Mouse (Mus musculus): ENCODE measurements around the gene Ptprk. TPM values are rescaled to one million over a fixed set of nuclear protein-coding genes. Genes with fewer than 3 reads are reported as not detected.
A peak's percentile ranks its signal among the peaks of the same experiment; 100 is the strongest.

Ptprk gene
- polyA plus RNA-seq, 1 experiment from 2014 or later, result 3.7 TPM

DNA sequence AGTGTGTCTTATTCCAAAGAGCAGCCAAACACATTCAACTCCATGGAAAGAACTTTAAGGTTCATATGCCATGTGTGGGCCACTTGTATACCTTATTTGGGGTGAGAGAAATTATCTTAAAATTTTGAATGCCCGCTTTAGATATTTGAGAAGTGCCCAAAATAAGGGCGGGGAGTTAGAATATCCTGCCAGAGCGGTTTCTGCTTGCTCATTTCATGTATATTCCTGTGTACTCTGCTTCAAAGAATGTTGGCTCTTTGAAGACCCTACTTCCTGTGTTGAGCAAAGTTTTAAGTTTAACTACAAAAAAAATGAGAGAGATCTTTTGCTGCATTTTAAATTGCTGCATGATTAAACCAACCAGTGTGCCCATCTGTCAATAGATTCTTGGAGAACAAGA lies 492.8 kb downstream of the Ptprk start:
- no peaks in the 10 kb centered on the region for H3K36me3 ChIP-seq
- H3K4me3 ChIP-seq (replicated peaks), result no peak overlapping the region
- H3K27me3 ChIP-seq, result no peaks in the 10 kb centered on the region
- ATAC-seq (ENCODE audit: low read depth) (no peak), DNase-seq (no peak)
- peaks cover 29% of the 10 kb centered on the region for H3K4me1 ChIP-seq (replicated peaks)
- H3K9me3 ChIP-seq (replicated peaks), result no peaks in the 10 kb centered on the region
- 58% methylated on average over 3 of the region's 3 CpGs for WGBS (ENCODE audit: insufficient replicate concordance)
- no peak overlapping the region for H3K9ac ChIP-seq
- no peak overlapping the region for H3K4me2 ChIP-seq
- H3K27ac ChIP-seq, result 0 out of 2 replicates have a peak overlapping the region, but pooled peaks have one; percentile 43

DNA sequence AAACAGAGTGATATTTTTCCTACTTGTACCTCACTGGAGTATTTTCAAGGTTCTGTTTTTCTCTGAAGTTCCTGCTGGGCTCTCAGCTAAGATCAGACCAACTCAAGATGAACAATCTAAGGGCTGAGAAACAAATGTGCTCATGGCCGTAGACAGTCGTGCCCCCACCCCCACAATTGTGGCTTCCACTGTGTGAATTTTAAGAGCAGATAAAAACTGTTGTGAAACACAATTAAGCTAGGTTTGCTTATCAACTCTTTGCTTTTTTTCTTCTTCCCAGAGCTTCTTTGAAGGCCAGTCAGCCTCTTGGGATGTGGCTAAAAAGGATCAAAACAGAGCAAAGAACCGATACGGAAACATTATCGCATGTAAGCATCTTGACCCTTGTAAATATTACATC lies 493.4 kb downstream of the Ptprk start:
- peaks cover 29% of the 10 kb centered on the region for H3K4me1 ChIP-seq (replicated peaks)
- H3K4me2 ChIP-seq, result no peak overlapping the region
- 16% methylated on average over 5 of the region's 5 CpGs for WGBS (ENCODE audit: insufficient replicate concordance)
- peak; percentile 9 for DNase-seq
- peak; percentile 25; the same call in 1 of the 2 replicates for ATAC-seq (ENCODE audit: low read depth)
- no peak overlapping the region for H3K9ac ChIP-seq
- H3K27me3 ChIP-seq, result no peaks in the 10 kb centered on the region
- no peaks in the 10 kb centered on the region for H3K9me3 ChIP-seq (replicated peaks)
- H3K4me3 ChIP-seq (replicated peaks), result no peak overlapping the region
- no peaks in the 10 kb centered on the region for H3K36me3 ChIP-seq
- H3K27ac ChIP-seq, result no peak overlapping the region; the same call in 1 of the 2 replicates

DNA sequence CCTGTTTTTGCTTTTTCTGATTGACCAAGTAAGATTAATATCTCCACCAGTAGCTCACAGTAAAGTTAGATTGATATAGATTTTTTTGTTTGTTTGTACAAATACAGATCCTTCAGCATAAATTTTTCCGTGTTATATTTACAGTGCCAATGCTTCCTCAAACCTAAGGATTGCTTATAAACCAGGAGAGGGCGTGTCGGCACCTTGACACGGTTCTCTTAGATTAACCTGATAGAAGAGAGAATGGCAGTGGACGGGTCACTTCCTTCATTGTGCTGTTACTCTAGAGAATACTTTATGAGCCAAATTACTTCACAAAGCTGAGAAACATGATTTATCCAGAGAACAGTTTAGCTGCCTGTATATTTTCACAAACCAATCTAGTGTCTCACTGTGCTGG lies 505.0 kb downstream of the Ptprk start:
- 59% methylated on average over 5 of the region's 5 CpGs for WGBS (ENCODE audit: insufficient replicate concordance)
- Histone ChIP-seq H3K4me1 (replicated peaks) (no peaks in the 10 kb centered on the region), H3K9me3 (replicated peaks) (no peaks in the 10 kb centered on the region), H3K9ac (no peak overlapping the region), H3K27ac (no peak overlapping the region), H3K4me3 (replicated peaks) (no peak overlapping the region), H3K4me2 (no peak overlapping the region), H3K36me3 (no peaks in the 10 kb centered on the region), H3K27me3 (no peaks in the 10 kb centered on the region)
- DNase-seq (no peak), ATAC-seq (ENCODE audit: low read depth) (no peak)

DNA sequence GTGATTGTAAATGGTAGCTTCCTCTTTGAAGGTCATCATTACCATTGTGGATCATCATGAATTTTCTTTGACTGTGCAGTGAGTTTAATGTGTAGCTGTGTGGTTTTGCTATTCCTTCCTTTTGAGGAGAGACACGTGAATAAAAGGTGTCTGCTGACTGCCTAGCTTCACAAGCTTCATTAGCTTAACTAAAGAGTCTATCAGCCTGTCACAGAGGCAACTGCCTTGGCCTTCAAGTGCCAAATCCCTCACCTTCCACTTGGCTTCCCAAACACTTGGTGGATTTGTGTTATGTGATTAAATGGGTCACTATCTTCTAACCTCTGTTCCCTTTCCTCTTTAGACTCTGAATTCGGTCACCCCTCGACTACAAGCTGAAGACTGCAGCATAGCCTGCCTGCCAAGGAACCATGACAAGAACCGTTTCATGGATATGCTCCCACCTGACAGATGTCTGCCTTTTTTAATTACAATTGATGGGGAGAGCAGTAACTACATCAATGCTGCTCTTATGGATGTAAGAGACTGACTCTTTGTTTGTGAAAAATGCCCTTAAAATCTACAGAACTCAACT lies 512.0 kb downstream of the Ptprk start:
- Histone ChIP-seq H3K36me3 (no peaks in the 10 kb centered on the region), H3K4me2 (no peak overlapping the region), H3K4me3 (replicated peaks) (no peak overlapping the region), H3K27me3 (no peaks in the 10 kb centered on the region), H3K9ac (no peak overlapping the region), H3K27ac (no peak overlapping the region), H3K9me3 (replicated peaks) (no peaks in the 10 kb centered on the region), H3K4me1 (replicated peaks) (peaks cover 17% of the 10 kb centered on the region)
- DNase-seq, result no peak
- ATAC-seq (ENCODE audit: low read depth), result no peak
- 63% methylated on average over 4 of the region's 4 CpGs for WGBS (ENCODE audit: insufficient replicate concordance)

DNA sequence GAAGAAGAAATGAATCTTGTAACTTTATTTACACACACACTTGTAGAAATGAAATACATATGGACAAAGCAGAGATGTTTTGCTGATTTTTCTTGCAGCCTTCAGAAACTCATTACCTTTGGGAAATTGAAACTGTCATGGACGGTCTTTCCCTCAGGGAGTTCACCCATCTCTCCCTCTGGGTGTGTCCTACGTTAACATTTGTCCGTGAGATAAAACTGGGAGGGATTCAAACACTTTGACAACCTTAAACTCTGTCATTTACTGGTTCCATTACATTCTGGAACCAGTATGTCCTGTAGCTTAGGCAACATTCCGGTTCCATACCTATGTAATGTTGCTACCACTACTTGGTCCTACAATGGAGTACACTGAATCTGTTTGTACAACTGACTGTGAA lies 513.8 kb downstream of the Ptprk start:
- WGBS (ENCODE audit: insufficient replicate concordance), result 43% methylated on average over 4 of the region's 4 CpGs
- ATAC-seq (ENCODE audit: low read depth) (peak; percentile 77), DNase-seq (no peak)

DNA sequence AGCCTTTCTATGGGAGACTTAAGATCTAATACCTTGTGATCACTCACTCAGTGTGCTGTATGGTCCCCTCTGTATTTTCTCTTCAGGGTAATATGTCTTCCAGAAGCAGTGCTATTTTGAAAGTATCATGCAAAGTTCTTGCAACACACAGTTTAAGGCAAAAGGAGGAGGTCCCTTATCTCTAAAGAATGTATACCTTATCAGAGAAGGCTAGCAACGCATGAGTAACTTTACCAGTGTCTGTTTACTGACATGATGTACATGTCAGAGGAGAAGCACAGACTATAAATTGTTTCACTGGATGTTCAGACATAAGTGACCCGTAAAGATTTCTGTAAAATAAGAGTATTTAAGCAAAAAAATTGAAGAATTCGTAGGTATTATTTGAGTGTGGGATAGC lies 516.2 kb downstream of the Ptprk start:
- H3K4me3 ChIP-seq (replicated peaks), result no peak overlapping the region

More for the DNA sequence above, 513.8 kb downstream of the Ptprk start:
- no peaks in the 10 kb centered on the region for H3K9me3 ChIP-seq (replicated peaks)
- H3K4me1 ChIP-seq (replicated peaks), result peaks cover 20% of the 10 kb centered on the region
- no peaks in the 10 kb centered on the region for H3K36me3 ChIP-seq
- no peak overlapping the region for H3K4me3 ChIP-seq (replicated peaks)
- H3K27me3 ChIP-seq, result no peaks in the 10 kb centered on the region
- no peak overlapping the region for H3K4me2 ChIP-seq
- H3K27ac ChIP-seq, result no peak overlapping the region
- H3K9ac ChIP-seq, result no peak overlapping the region

DNA sequence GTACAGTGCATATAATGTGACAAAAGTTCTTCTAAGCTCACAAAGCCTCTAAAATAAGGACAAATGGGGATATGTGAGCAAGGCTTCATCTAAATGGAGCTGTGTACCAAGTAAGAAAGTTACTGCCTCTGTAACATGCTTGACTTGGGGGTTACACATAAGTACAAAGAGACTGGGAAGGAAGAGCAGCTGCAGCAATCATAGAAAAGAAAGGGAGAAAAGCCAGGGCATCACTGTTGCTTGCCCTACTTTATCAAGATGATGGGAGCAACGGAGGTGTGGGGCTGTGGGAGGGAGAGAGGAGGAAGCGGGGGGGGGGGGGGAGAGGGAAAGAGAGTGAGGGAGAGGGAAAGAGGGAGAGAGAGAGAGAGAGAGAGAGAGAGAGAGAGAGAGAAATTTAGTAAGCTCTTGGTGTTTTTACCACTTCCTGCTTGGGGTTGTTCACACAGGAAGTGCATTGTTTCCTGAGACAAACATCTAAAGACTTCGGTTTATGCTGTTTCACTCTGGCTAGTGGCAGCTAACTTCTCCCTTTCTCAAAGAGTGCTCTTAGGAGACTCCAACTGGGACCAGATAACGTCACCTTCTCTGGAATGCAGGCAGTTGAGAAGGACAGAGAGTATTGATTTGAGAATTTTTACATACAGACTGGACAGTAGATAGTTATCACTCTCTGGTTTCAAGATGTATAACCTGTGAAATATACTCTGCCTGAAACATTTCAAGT lies 519.1 kb downstream of the Ptprk start:
- H3K4me2 ChIP-seq, result no peak overlapping the region
- H3K4me1 ChIP-seq (replicated peaks), result peaks cover 13% of the 10 kb centered on the region
- H3K9me3 ChIP-seq (replicated peaks), result no peaks in the 10 kb centered on the region
- H3K4me3 ChIP-seq (replicated peaks), result no peak overlapping the region
- WGBS (ENCODE audit: insufficient replicate concordance), result 15% methylated on average over 3 of the region's 4 CpGs
- H3K36me3 ChIP-seq, result no peaks in the 10 kb centered on the region
- no peak overlapping the region for H3K9ac ChIP-seq
- no peak for DNase-seq
- H3K27ac ChIP-seq, result no peak overlapping the region
- no peaks in the 10 kb centered on the region for H3K27me3 ChIP-seq
- ATAC-seq (ENCODE audit: low read depth), result peak; percentile 37; the same call in 1 of the 2 replicates

More for the DNA sequence above, 516.2 kb downstream of the Ptprk start:
- Histone ChIP-seq H3K36me3 (no peaks in the 10 kb centered on the region), H3K9ac (no peak overlapping the region), H3K27ac (no peak overlapping the region), H3K9me3 (replicated peaks) (no peaks in the 10 kb centered on the region), H3K4me2 (no peak overlapping the region), H3K27me3 (no peaks in the 10 kb centered on the region), H3K4me1 (replicated peaks) (peaks cover 21% of the 10 kb centered on the region)
- peak; percentile 74 for ATAC-seq (ENCODE audit: low read depth)
- no peak for DNase-seq
- 34% methylated on average over 3 of the region's 3 CpGs for WGBS (ENCODE audit: insufficient replicate concordance)

DNA sequence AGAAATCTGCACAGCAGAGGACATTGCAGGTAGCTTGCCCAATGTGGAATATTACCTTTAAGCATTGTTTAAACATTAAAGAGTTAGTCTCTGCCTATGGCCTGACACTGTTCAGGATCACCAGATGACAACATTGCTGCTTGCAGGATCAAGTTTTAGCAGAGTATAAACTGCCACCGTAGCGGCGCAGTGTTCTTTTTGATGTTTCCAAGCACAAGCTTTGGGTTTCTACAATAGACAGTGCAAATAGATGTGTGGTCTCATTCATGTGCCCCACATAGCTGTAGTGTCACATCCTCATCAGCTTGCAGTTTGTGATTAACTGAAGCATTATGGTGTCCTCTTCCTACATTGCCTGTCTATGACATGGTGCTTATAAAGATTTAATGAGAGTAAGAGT lies 522.3 kb downstream of the Ptprk start:
- Histone ChIP-seq H3K27ac (no peak overlapping the region), H3K4me3 (replicated peaks) (no peak overlapping the region), H3K9ac (no peak overlapping the region), H3K4me2 (no peak overlapping the region), H3K27me3 (no peaks in the 10 kb centered on the region), H3K9me3 (replicated peaks) (no peaks in the 10 kb centered on the region), H3K36me3 (no peaks in the 10 kb centered on the region), H3K4me1 (replicated peaks) (0 out of 2 replicates have a peak, but pooled peaks cover 4% of the 10 kb centered on the region)
- ATAC-seq (ENCODE audit: low read depth), result no peak
- no peak for DNase-seq
- WGBS (ENCODE audit: insufficient replicate concordance), result 82% methylated on average over 3 of the region's 3 CpGs

DNA sequence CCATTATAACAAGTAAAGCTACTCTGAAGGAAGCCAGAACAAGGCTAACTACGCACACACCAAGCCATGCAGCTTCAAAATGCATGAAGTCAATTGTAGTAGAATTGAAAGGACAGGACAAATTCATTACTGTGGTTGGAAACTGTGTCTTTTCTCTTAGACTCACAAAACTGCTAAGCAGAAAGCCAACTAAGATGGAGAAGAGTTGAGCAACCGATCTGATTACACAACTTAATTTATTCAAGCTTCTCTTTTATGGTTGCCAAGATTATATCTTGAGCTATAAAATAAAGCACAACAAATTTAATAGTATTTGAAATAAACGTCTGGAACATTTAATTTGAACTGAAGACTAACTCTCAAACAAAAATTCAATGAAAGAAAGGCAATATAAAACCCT lies 534.5 kb downstream of the Ptprk start:
- Histone ChIP-seq H3K9ac (no peak overlapping the region), H3K36me3 (no peaks in the 10 kb centered on the region), H3K4me1 (replicated peaks) (no peaks in the 10 kb centered on the region), H3K27me3 (no peaks in the 10 kb centered on the region), H3K9me3 (replicated peaks) (no peaks in the 10 kb centered on the region), H3K4me2 (no peak overlapping the region), H3K27ac (no peak overlapping the region), H3K4me3 (replicated peaks) (no peak overlapping the region)
- 64% methylated on average over 3 of the region's 3 CpGs for WGBS (ENCODE audit: insufficient replicate concordance)
- ATAC-seq (ENCODE audit: low read depth), result no peak
- DNase-seq, result no peak

DNA sequence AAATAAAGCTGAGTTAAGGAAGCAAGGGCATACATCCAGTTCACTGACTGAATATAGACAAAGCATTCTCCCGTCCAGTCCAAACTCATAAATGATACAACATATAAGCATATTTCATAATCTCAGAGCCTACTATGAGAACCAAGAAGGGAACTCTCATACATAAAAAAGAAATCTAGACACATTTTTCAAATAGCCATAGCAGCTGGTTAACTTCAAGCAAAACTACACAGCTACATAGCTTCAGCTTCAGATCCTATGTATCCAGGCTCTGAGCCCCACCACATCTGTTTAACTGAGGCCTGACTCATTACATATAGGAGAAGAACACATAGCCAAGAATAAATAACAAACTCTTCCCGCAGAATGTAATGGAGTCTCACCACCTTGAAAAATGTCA lies 539.8 kb downstream of the Ptprk start:
- no peak overlapping the region for H3K9ac ChIP-seq
- no peaks in the 10 kb centered on the region for H3K36me3 ChIP-seq
- H3K4me1 ChIP-seq (replicated peaks), result peaks cover 4% of the 10 kb centered on the region; the same call in 1 of the 2 replicates
- H3K27me3 ChIP-seq, result no peaks in the 10 kb centered on the region
- no peak overlapping the region for H3K4me2 ChIP-seq
- no peak for ATAC-seq (ENCODE audit: low read depth)
- no peak overlapping the region for H3K4me3 ChIP-seq (replicated peaks)
- H3K27ac ChIP-seq, result no peak overlapping the region
- 76% methylated on average over 2 of the region's 2 CpGs for WGBS (ENCODE audit: insufficient replicate concordance)
- no peak for DNase-seq
- H3K9me3 ChIP-seq (replicated peaks), result no peaks in the 10 kb centered on the region

DNA sequence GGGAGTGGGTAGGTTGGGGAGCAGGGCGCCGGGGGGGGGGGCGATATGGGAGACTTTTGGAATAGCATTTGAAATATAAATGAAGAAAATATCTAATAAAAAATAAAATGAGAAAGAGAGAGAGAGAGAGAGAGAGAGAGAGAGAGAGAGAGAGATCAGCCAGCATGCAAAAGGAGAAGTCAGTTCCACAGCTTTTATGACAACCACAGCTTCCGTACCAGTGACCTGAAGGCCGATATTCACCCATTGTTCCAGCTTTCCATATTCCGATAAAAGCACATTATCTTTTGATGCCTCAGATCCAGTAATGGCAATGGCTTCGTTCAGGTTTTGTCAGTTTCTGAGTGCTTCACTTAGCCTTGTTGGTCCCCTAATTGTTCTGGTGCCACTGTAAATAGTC lies 542.6 kb downstream of the Ptprk start:
- no peak overlapping the region for H3K4me3 ChIP-seq (replicated peaks)
- H3K9ac ChIP-seq, result no peak overlapping the region
- H3K36me3 ChIP-seq, result no peaks in the 10 kb centered on the region
- DNase-seq, result no peak
- WGBS (ENCODE audit: insufficient replicate concordance), result 73% methylated on average over 7 of the region's 7 CpGs
- no peak overlapping the region for H3K27ac ChIP-seq
- H3K4me2 ChIP-seq, result no peak overlapping the region
- H3K27me3 ChIP-seq, result no peaks in the 10 kb centered on the region
- no peaks in the 10 kb centered on the region for H3K9me3 ChIP-seq (replicated peaks)
- ATAC-seq (ENCODE audit: low read depth), result no peak
- peaks cover 4% of the 10 kb centered on the region; the same call in 1 of the 2 replicates for H3K4me1 ChIP-seq (replicated peaks)

DNA sequence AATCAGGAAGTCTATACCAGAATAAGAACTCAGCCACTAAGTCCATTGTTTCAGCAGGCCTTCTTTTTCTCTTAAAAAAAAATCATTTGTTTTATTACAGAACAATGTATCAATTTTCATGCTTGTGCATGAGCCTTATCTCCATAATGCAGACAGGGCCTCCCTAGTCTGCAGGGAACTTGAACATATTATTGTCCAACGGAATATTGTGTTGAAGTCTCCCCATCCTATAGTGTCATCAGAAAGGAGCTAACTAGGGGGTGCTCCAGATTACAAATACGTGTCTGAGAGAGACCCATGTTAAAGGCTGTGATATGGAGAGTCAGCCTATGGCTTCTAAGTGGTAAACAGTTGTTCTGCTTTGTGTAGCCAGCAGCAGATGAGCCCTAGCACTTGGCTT lies 543.4 kb downstream of the Ptprk start:
- H3K36me3 ChIP-seq, result no peaks in the 10 kb centered on the region
- H3K9ac ChIP-seq, result no peak overlapping the region
- no peaks in the 10 kb centered on the region for H3K9me3 ChIP-seq (replicated peaks)
- ATAC-seq (ENCODE audit: low read depth) (peak; percentile 53; the same call in 1 of the 2 replicates), DNase-seq (no peak)
- peaks cover 4% of the 10 kb centered on the region; the same call in 1 of the 2 replicates for H3K4me1 ChIP-seq (replicated peaks)
- no peak overlapping the region for H3K4me2 ChIP-seq
- H3K4me3 ChIP-seq (replicated peaks), result no peak overlapping the region
- H3K27ac ChIP-seq, result no peak overlapping the region
- WGBS (ENCODE audit: insufficient replicate concordance), result 26% methylated on average over 2 of the region's 2 CpGs
- no peaks in the 10 kb centered on the region for H3K27me3 ChIP-seq
